26 mouse cellular contexts compared by ENCODE assay signal in the genomic region with DNA sequence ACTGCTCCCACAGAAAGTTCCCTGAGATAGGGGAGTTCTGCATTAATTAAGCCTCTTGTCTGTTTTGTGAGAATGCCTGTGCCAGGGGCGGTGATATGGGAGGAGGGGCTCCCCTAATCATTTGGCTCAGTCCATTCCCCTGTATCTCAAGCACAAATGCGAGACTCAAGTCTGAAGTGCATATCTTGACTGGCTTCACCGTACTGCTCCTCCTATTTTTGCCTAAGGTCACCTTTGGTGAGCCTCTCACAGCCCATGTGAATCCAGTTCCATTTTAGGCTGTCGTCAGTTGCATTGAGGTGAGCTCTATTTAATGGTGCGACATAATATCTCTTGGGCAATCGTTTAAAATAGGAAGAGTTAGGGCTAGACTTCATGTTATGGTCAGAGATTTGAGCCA.
DNase-seq lines count a peak whose midpoint lies in the region; ATAC-seq and TF ChIP-seq lines count a peak whose summit lies in the region.
"Had no signal": no experiment of that assay in that cellular context is flagged by ENCODE, and none has a peak within 500 bp of the region (broad histone marks: within the 10 kb centered on the region; RNA-seq: fewer than 3 reads in every experiment).

No protein-coding gene starts in this region.

- H3K4me2 ChIP-seq in heart, embryonic 16.5 days (ENCODE audit: low read depth, low read length): no peak overlapping the region
- H3K4me2 ChIP-seq: embryonic facial prominence, embryonic 13.5 days; embryonic facial prominence, embryonic 15.5 days; forebrain, embryonic 12.5 days had no signal

- H3K79me2 ChIP-seq in heart, adult 2 months (replicated peaks; ENCODE audit: control insufficient read depth, insufficient read depth, low read length): no peaks in the 10 kb centered on the region

- peak; percentile 49; the same call in 1 of the 2 replicates for ATAC-seq in heart, embryonic 16.5 days (replicated peaks; ENCODE audit: extremely low read depth, insufficient read depth, low FRiP score)
- ATAC-seq: CD4-positive, CD25-positive, alpha-beta regulatory T cell, adult 4 months; forebrain, embryonic 14.5 days; forebrain, embryonic 16.5 days had no signal

- TF ChIP-seq CTCF in heart, adult 2 months (IDR thresholded peaks at IDR 0.05): no peak
- TF ChIP-seq CTCF in E14TG2a.4 (conservative IDR thresholded peaks at IDR 0.05; ENCODE audit: low read length): no peak

- H3K9me3 ChIP-seq in heart, embryonic 16.5 days (replicated peaks; ENCODE audit: control insufficient read depth, low read length): peaks cover 7% of the 10 kb centered on the region; the same call in 1 of the 2 replicates
- peaks cover 9% of the 10 kb centered on the region; the same call in 1 of the 2 replicates for H3K9me3 ChIP-seq in E14TG2a.4 (ENCODE audit: low read length)
- H3K9me3 ChIP-seq in ES-E14 (ENCODE audit: control insufficient read depth, insufficient read depth, low read depth, low read length): no peaks in the 10 kb centered on the region
- H3K9me3 ChIP-seq: embryonic facial prominence, embryonic 13.5 days; embryonic facial prominence, embryonic 15.5 days; forebrain, embryonic 10.5 days; forebrain, embryonic 12.5 days had no signal

- H3K27ac ChIP-seq in heart, embryonic 16.5 days (ENCODE audit: low read length): no peak overlapping the region
- H3K27ac ChIP-seq in heart, adult 2 months: no peak overlapping the region
- peak overlapping the region; percentile 73; the same call in 1 of the 2 replicates for H3K27ac ChIP-seq in ES-E14 (ENCODE audit: insufficient read depth, low read depth, low read length, poor library complexity, severe bottlenecking)
- H3K27ac ChIP-seq: embryonic facial prominence, embryonic 13.5 days; embryonic facial prominence, embryonic 15.5 days; forebrain, embryonic 10.5 days; forebrain, embryonic 12.5 days had no signal

- 44% methylated on average over 6 of the region's 6 CpGs for WGBS in heart, embryonic 16.5 days
- 45% methylated on average over 6 of the region's 6 CpGs for WGBS in heart, adult 2 months

- peaks cover 9% of the 10 kb centered on the region; the same call in 1 of the 2 replicates for H3K4me1 ChIP-seq in heart, embryonic 16.5 days (ENCODE audit: control insufficient read depth, insufficient read depth, low read length)
- H3K4me1 ChIP-seq in heart, adult 2 months (ENCODE audit: control insufficient read depth, insufficient read depth, low read length): no peaks in the 10 kb centered on the region
- peaks cover 37% of the 10 kb centered on the region for H3K4me1 ChIP-seq in E14TG2a.4 (replicated peaks; ENCODE audit: low read depth, low read length)
- H3K4me1 ChIP-seq in ES-E14 (ENCODE audit: control insufficient read depth in 2 of 2, insufficient read depth in 2 of 2, low read length in 2 of 2, poor library complexity in 1 of 2): peaks cover 0 to 12% of the 10 kb centered on the region in 2 experiments; a peak in 2 of 4 replicates
- H3K4me1 ChIP-seq: embryonic facial prominence, embryonic 15.5 days; forebrain, embryonic 10.5 days; forebrain, embryonic 12.5 days had no signal

- intact Hi-C loops in heart, adult 2 months (cut with DNase I): no loop called here

- in situ Hi-C loops in ES-E14 (cut with MboI; ENCODE audit: low sequenced_read_pairs in 2 of 2, unreplicated experiment in 2 of 2): no loop called here

- DNase-seq in heart, adult 2 months: no peak
- DNase-seq in ES-E14 (ENCODE audit: low read depth, low spot score) (peak; percentile 7), ZHBTc4 (ENCODE audit: low read depth, low spot score) (peak; percentile 34)
- no peak for DNase-seq in spleen, adult 12 weeks (ENCODE audit: low spot score)
- DNase-seq in kidney, adult 9 months: no peak
- DNase-seq: adrenal gland, adult 2 months; adrenal gland, postnatal 10 days; adrenal gland, postnatal 25 days; B cell, adult 2 months; cerebellum, adult 11-12 months; cerebellum, adult 2 months; cerebellum, adult 9-10 months; cerebellum, postnatal 10 days; cerebellum, postnatal 25 days; embryo, embryonic 11 days had no signal

- no peak for TF ChIP-seq POLR2A in heart, adult 2 months (IDR thresholded peaks at IDR 0.05; ENCODE audit: insufficient read depth, low read depth, low read length)

- no peak for TF ChIP-seq EP300 in heart, adult 2 months (IDR thresholded peaks at IDR 0.05; ENCODE audit: insufficient read depth, low read depth, low read length)

- no peaks in the 10 kb centered on the region for H3K27me3 ChIP-seq in heart, embryonic 16.5 days (ENCODE audit: control insufficient read depth, insufficient read depth, low read length)
- H3K27me3 ChIP-seq in heart, adult 2 months (ENCODE audit: control insufficient read depth, insufficient read depth, low read length): no peaks in the 10 kb centered on the region
- no peaks in the 10 kb centered on the region for H3K27me3 ChIP-seq in E14TG2a.4 (ENCODE audit: insufficient read depth, low read length)
- H3K27me3 ChIP-seq: CH12.LX; embryonic facial prominence, embryonic 13.5 days; embryonic facial prominence, embryonic 15.5 days; forebrain, embryonic 12.5 days had no signal

- no peak overlapping the region for H3K9ac ChIP-seq in heart, embryonic 16.5 days (ENCODE audit: low read length)
- no peak overlapping the region for H3K9ac ChIP-seq in heart, adult 2 months (ENCODE audit: low read depth, low read length)
- H3K9ac ChIP-seq in ES-E14 (ENCODE audit: insufficient read depth, low read depth, low read length, poor library complexity, severe bottlenecking): no peak overlapping the region
- H3K9ac ChIP-seq: embryonic facial prominence, embryonic 13.5 days; embryonic facial prominence, embryonic 15.5 days; forebrain, embryonic 12.5 days had no signal

- no peaks in the 10 kb centered on the region for H3K36me3 ChIP-seq in heart, embryonic 16.5 days (ENCODE audit: control insufficient read depth, insufficient read depth)
- H3K36me3 ChIP-seq in heart, adult 2 months (ENCODE audit: control insufficient read depth, insufficient read depth, low read length): no peaks in the 10 kb centered on the region
- H3K36me3 ChIP-seq in E14TG2a.4 (ENCODE audit: insufficient read depth, low read length) (no peaks in the 10 kb centered on the region), ES-E14 (ENCODE audit: control insufficient read depth, insufficient read depth, low read length, poor library complexity, severe bottlenecking) (no peaks in the 10 kb centered on the region)
- H3K36me3 ChIP-seq: embryonic facial prominence, embryonic 13.5 days; embryonic facial prominence, embryonic 15.5 days; forebrain, embryonic 10.5 days; forebrain, embryonic 12.5 days had no signal

- H3K4me3 ChIP-seq in heart, embryonic 16.5 days (ENCODE audit: low read length): no peak overlapping the region
- H3K4me3 ChIP-seq in heart, adult 2 months: no peak overlapping the region
- H3K4me3 ChIP-seq in E14TG2a.4 (replicated peaks; ENCODE audit: low read length) (0 out of 2 replicates have a peak overlapping the region, but pooled peaks have one; percentile 8), ES-E14 (ENCODE audit: insufficient read depth in 1 of 2, low read depth in 1 of 2, low read length in 2 of 2, poor library complexity in 1 of 2, severe bottlenecking in 1 of 2) (no peak overlapping the region)
- H3K4me3 ChIP-seq: embryonic facial prominence, embryonic 13.5 days; embryonic facial prominence, embryonic 15.5 days; erythroblast, embryonic 14.5 days; forebrain, embryonic 10.5 days; forebrain, embryonic 12.5 days had no signal

TF ChIP-seq in ES-E14, 5 proteins besides CTCF, POLR2A, EP300 and RAD21:
- no peak for TF ChIP-seq CHD2 (IDR thresholded peaks at IDR 0.05; ENCODE audit: low read depth, low read length)
- no peak for TF ChIP-seq ZC3H11A (IDR thresholded peaks at IDR 0.05; ENCODE audit: borderline replicate concordance, low read depth, low read length)
- TF ChIP-seq ZNF384 (IDR thresholded peaks at IDR 0.05; ENCODE audit: low read depth, low read length): no peak
- no peak for TF ChIP-seq HCFC1 (IDR thresholded peaks at IDR 0.05; ENCODE audit: borderline replicate concordance, insufficient read depth, low read length)
- no peak for TF ChIP-seq MAFK (IDR thresholded peaks at IDR 0.05; ENCODE audit: insufficient read depth, low read depth, low read length)

Comparison
In these comparisons a context has a peak if more than half of its experiments do, and no peak if none do; other contexts are left out.
1. DNase-seq: peak in ES-E14 (single experiment) and ZHBTc4 (single experiment); none in heart, adult 2 months (0 of 2), spleen, adult 12 weeks (single experiment) and kidney, adult 9 months (single experiment).